Mouse (Mus musculus) MEL (cell line): ENCODE measurements at regions not wholly inside any gene's neighbourhood (a gene's known extent, or its start where the extent isn't known, plus 50 kb on each side); places are given as distances from the start of the nearest gene placed in this dataset.

Source experiments
- CTCF ChIP-seq, 3 experiments: IDR thresholded peaks in 2 of 3; conservative IDR thresholded peaks in 1 of 3; 2 replicates each; pipeline ENCODE4 v1.5.1; 2011 to 2012; ENCODE audit warnings: low read length in 3 of 3, low read depth in 2 of 3, mild to moderate bottlenecking in 2 of 3, improper control_type of control experiment in 1 of 3, inconsistent platforms in 1 of 3, mixed read lengths in 1 of 3, moderate library complexity in 1 of 3; ENCODE audit not compliant: control insufficient read depth in 1 of 3, insufficient read depth in 1 of 3, poor library complexity in 1 of 3, severe bottlenecking in 1 of 3
- E2F4 ChIP-seq: IDR thresholded peaks from 2 replicates; pipeline ENCODE4 v1.6.1; 2011; ENCODE audit warnings: low read depth, low read length, improper control_type of control experiment, borderline replicate concordance
- POLR2A ChIP-seq, 2 experiments: IDR thresholded peaks; 2 replicates each; pipeline ENCODE4 v1.6.1; 2011 to 2012; ENCODE audit warnings: low read length in 2 of 2, mild to moderate bottlenecking in 2 of 2, control low read depth in 1 of 2, improper control_type of control experiment in 1 of 2, low read depth in 1 of 2, moderate library complexity in 1 of 2; ENCODE audit not compliant: control insufficient read depth in 1 of 2, insufficient read depth in 1 of 2, poor library complexity in 1 of 2
- ZNF384 ChIP-seq: IDR thresholded peaks from 2 replicates; pipeline ENCODE4 v1.6.1; 2012; ENCODE audit warnings: low read depth, mild to moderate bottlenecking, inconsistent platforms, low read length, improper control_type of control experiment

DNA sequence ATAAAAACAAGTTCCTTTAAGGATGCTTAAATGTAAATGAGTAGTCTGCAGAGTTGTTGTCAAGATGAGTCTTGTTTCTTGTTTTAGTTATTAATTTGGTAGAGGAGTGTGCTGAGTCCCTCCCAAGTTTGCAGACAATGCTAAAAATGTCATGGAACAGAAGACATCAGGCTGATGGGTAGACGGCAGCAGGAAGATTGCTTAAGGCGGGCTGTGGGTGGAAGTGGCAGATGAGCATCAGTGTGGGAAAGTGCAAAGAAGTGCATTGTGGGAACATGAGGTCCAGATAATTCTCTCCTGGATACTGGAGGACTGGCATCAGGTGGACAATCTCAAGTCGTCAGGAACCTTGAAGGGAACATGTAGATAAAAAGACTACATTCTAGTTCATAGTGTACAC lies 323.2 kb downstream of the Rnf144a start:
- TF ChIP-seq CTCF (IDR thresholded peaks at IDR 0.05 in 2 of 3, conservative IDR thresholded peaks at IDR 0.05 in 1 of 3; ENCODE audit: control insufficient read depth in 1 of 3, insufficient read depth in 1 of 3, low read depth in 2 of 3, low read length in 3 of 3, poor library complexity in 1 of 3, severe bottlenecking in 1 of 3) (no peak), ZNF384 (no peak), POLR2A (IDR thresholded peaks at IDR 0.05; ENCODE audit: control insufficient read depth in 1 of 2, insufficient read depth in 1 of 2, low read depth in 1 of 2, low read length in 2 of 2, poor library complexity in 1 of 2) (no peak), E2F4 (no peak)
